Mouse (Mus musculus) spleen, postnatal 4 days (tissue): ENCODE measurements around the gene Rpp25l.

ENCODE experiments used
- DNase-seq, 2 experiments: peaks; one replicate each; pipeline ENCODE4 v3.0.0; 2022; ENCODE audit warnings: low spot score in 2 of 2

Rpp25l gene

DNA sequence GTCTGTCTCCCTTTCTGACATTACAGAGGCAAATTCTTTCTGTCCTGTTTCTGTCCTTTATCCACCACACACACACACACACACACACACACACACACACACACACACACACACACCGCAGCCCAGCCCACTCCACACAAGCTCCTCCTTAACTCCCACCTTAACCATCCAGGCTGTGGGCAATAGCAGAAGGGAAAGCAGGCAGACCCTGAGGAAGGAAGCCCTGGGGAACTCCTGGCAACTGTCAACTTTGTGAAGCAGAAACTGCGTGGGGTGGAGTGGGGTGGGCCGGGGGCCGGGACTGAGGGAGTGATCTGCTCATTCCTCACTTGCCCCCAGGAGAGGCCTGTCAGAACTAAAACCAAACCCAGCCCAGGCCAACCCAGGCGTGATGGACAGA is 41.8 kb downstream of the Rpp25l start:
- no peak for DNase-seq

DNA sequence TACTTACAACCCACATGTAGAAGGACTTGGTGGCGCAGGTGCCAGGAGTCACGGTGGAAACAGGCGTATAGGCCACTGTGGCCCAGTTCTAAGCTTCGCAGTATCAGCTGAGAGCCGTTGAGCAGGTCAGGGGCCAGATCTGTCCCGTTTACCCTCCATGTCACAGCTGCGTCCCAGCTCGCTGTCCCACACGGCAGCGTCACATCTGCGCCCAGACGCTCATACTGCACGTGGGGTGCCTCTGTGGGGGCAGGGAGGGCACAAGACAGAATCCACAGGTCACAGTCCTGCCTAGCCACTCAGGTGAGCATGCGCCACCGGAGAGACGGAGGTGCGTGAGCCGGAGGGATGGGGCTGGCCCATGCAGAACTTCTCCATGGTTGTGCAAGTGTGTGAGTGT is 42.5 kb downstream of the Rpp25l start:
- peak in 1 of 2 experiments; percentile 60 for DNase-seq

GRCm38 (mm10) chr4:41666646-41667045 is 46.7 kb downstream of the Rpp25l start:
- no peak for DNase-seq

GRCm38 (mm10) chr4:41665009-41665675 is 48.2 kb downstream of the Rpp25l start:
- DNase-seq: no peak

DNA sequence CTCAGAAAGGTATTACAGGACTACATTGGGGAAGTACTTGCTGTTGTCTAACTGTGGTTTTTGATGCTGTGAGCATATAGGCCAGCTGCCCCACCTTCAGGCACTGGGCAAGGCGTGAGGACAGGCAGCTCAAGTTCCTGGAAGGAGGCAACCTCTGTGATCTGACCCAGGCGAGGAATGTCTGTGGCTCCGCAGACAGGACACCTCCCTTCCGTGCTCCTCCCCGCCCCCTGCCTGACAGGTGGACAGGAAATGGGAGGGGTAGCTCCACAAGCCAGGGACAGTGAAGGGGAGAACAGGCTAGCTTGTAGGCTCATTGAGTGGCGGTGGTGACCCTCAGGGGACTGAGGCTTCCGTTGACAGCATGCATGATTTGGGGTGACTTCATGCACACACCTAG is 48.8 kb downstream of the Rpp25l start:
- DNase-seq: no peak

DNA sequence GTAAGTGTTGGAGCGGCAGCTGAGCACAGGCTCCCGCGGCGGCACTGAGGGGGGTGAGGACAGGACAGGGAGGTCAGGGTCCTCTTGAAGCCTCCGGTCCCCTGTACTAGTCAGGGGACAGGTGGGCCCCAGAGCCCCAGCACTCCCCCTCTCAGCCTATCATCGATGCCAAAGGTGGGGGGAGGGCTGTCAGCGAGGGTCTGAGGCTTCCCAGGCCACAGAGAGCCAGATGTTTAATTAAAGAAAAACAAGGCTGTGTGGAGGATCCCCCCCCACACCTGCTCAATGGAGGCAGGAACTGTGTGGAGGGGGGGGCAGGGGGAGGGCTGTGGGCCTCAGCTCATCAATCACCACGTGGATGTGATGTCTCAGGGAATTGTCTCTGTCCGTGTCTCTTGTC is 49.7 kb downstream of the Rpp25l start:
- DNase-seq: no peak

DNA sequence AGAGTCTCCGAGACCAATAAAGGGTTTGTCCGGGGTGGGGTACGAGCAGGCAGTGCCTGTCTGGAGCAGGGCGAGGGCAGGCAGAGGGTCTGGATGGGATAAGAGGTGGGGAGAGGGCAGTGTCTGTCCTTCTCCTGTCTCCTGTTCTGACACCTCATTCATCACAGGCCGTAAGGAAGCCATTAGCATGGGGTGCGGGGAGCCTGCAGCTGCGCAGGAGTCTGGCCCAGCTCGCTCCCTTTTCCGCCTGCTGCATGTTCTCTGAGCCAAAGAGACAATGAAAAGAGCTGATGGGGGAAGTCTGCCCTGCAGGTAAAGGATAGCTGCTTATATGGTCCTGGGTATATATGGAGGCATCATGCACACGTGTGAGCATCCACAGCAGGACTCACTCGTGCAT is 50.6 kb downstream of the Rpp25l start:
- DNase-seq: no peak
